Mouse (Mus musculus): Measurements from ENCODE around the gene Cyp2w1. TPM values are rescaled to one million over a fixed set of nuclear protein-coding genes. Genes with fewer than 3 reads are reported as not detected.
A peak's percentile ranks its signal among the peaks of the same experiment; 100 is the strongest.

The Cyp2w1 gene
- polyA plus RNA-seq, 1 experiment from 2014 or later = 0.16 TPM

DNA sequence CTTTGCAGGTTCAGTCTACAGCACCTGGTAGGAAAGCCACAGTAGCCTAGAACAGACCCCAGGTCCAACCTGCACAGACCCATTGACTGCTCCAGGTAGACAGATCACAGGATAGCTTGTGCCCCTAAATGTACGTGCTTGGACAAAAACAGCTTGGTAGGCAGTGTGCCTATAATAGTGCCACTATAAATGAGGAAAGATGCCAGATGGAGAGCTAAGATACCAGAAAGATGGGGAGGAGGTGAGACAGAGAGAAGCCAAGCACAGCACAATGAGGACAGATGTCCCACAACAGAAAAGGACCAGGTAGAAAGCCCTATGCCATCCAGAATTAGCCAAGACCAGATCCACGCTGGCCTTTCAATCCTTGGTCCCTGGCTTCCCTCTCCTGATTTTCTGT lies 49.7 kb downstream of the Cyp2w1 start:
- no peak overlapping the region for H3K4me2 ChIP-seq
- no peaks in the 10 kb centered on the region for H3K36me3 ChIP-seq
- peaks cover 29% of the 10 kb centered on the region for H3K4me1 ChIP-seq
- no peak for ATAC-seq (replicated peaks; ENCODE audit: low FRiP score)
- no peaks in the 10 kb centered on the region for H3K9me3 ChIP-seq (replicated peaks)
- WGBS = 91% methylated on average over 2 of the region's 2 CpGs
- no peaks in the 10 kb centered on the region for H3K27me3 ChIP-seq
- no peak overlapping the region for H3K9ac ChIP-seq
- no peak overlapping the region for H3K4me3 ChIP-seq (replicated peaks)
- no peak overlapping the region for H3K27ac ChIP-seq

DNA sequence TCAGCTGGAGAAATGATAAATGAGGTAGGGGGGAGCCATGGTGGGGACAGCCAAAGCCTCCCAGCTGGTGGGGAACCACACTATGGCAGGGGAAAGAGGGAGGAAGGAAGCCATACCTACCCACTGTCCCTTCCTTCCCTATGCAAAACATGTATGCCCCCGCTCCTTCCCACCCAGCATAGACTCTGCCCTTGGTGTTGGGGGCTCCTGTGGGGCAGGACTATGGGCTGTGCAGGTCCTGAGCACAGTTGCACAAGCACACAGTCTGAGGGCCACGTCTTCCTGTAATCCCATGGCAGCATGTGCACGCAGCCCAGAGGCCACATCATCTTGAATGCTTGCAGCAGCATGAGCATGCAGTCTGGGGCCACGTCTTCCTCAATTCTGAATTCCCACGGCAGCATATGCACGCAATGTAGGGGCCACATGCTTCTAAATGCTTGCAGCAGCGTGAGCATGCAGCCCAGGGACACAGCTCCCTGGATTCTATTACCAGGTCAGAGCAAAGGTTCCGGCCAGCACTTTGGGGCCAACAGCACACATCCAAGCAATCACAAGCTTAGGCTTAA lies 51.4 kb downstream of the Cyp2w1 start:
- Histone ChIP-seq H3K27ac (no peak overlapping the region), H3K9ac (no peak overlapping the region), H3K27me3 (no peaks in the 10 kb centered on the region), H3K36me3 (no peaks in the 10 kb centered on the region), H3K4me3 (replicated peaks) (no peak overlapping the region), H3K4me1 (peaks cover 36% of the 10 kb centered on the region), H3K9me3 (replicated peaks) (no peaks in the 10 kb centered on the region), H3K4me2 (no peak overlapping the region)
- 82% methylated on average over 8 of the region's 8 CpGs for WGBS
- no peak for ATAC-seq (replicated peaks; ENCODE audit: low FRiP score)

DNA sequence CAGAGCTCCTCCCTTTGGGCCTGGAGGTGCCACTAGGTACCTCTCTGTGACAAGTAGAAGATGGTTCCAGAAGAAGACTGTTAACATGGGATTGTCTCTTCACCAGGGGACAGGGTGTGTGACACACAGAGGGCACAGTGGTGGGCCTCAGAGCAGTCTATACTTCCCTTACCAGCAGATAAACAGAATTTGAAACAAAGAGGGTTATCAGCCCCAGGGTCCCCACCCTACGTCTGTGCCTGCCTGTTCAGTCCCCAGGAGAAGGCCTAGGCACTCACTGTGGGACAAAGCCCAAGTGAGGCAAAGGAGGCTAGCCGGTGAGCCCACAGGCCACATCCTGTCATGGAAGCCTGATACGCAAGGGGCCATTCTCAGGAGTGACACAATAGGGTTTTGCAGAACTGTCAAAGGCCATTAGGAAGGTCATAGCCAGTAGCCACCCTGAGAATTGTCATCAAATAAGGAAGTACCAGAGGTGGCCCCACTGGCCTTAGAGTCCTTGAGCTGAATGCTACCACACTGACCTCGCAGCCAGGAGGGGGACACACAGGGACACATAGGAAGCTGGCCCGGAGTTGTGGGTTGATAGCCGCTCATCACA lies 52.5 kb downstream of the Cyp2w1 start, which contains the start of gene C130050O18Rik:
Gene C130050O18Rik, plus strand, starts transcription at position 480 of the 601 bp plus-strand sequence.
- H3K27me3 ChIP-seq = no peaks in the 10 kb centered on the region
- H3K9ac ChIP-seq = no peak within 1 kb of the TSS
- no peaks in the 10 kb centered on the region for H3K9me3 ChIP-seq (replicated peaks)
- peak within 1 kb of the TSS; percentile 14; the same call in 1 of the 2 replicates for H3K27ac ChIP-seq
- H3K4me1 ChIP-seq = peaks cover 45% of the 10 kb centered on the region
- no peak within 1 kb of the TSS for H3K4me2 ChIP-seq
- 79% methylated on average over 6 of the region's 6 CpGs for WGBS
- H3K36me3 ChIP-seq = no peaks in the 10 kb centered on the region
- no peak for ATAC-seq (replicated peaks; ENCODE audit: low FRiP score)
- H3K4me3 ChIP-seq (replicated peaks) = no peak within 1 kb of the TSS

- WGBS = 64% methylated on average over 7 of the region's 7 CpGs
- Histone ChIP-seq H3K27ac (0 out of 2 replicates have a peak overlapping the region, but pooled peaks have one; percentile 11), H3K36me3 (no peaks in the 10 kb centered on the region), H3K4me3 (replicated peaks) (no peak overlapping the region), H3K27me3 (no peaks in the 10 kb centered on the region), H3K4me1 (peaks cover 50% of the 10 kb centered on the region), H3K9me3 (replicated peaks) (no peaks in the 10 kb centered on the region), H3K9ac (no peak overlapping the region), H3K4me2 (no peak overlapping the region)
- ATAC-seq (replicated peaks; ENCODE audit: low FRiP score) = no peak
Observed at GRCm38 (mm10) chr5:139405478-139405877, 53.1 kb downstream of the Cyp2w1 start.

DNA sequence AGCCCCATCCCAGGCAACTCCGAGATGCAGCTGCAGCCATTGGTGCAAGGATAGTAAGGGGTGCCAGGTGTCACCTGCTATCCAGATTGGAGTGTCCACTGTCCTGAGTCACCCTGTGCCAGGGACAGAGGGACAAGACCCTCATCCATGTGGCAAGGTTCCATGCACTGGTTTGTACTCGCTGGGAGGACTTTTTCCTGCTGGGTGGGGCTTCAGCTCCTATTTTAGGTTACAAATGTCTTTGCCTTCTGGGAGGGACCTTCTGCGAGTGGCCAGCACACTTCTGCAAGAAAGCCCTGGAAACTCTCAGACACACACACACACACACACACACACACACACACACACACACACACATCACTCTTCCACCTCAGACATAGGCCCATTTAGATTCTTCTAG lies 53.5 kb downstream of the Cyp2w1 start:
- ATAC-seq (replicated peaks; ENCODE audit: low FRiP score) = no peak
- no peak overlapping the region for H3K4me3 ChIP-seq (replicated peaks)
- H3K4me1 ChIP-seq = peaks cover 55% of the 10 kb centered on the region
- no peaks in the 10 kb centered on the region for H3K36me3 ChIP-seq
- H3K27me3 ChIP-seq = no peaks in the 10 kb centered on the region
- no peak overlapping the region for H3K9ac ChIP-seq
- H3K4me2 ChIP-seq = no peak overlapping the region
- H3K9me3 ChIP-seq (replicated peaks) = no peaks in the 10 kb centered on the region
- 61% methylated on average over 3 of the region's 3 CpGs for WGBS
- H3K27ac ChIP-seq = 0 out of 2 replicates have a peak overlapping the region, but pooled peaks have one; percentile 11

MicroRNA genes within 50 kb of the gene (microRNA counts, 519-probe panel; counts per million panel counts)
- microRNA mmu-miR-339-3p = 31.7 counts per million
- microRNA mmu-miR-339-5p = 31.7 counts per million

Small RNA genes lying within 50 kb of the gene (microRNA-seq; reads per million reads assigned to microRNA genes)
- 445 reads per million, percentile 73 among the genes with 10 or more reads in this experiment for gene Mir339

Other genes with a start within 250 kb of the Cyp2w1 start
- 21.2 and 22.7 TPM in 2 replicates for gene Prkar1b, start 202.6 kb upstream of the Cyp2w1 start, polyA plus RNA-seq (2015; fragmentation: Nextera tagmentation; extraction: Ambion mirVana)
- gene Dnaaf5, start 202.4 kb upstream of the Cyp2w1 start, polyA plus RNA-seq (2015; fragmentation: Nextera tagmentation; extraction: Ambion mirVana) = 8.7 and 10.4 TPM in 2 replicates
- 50.0 and 57.3 TPM in 2 replicates for gene Sun1, start 152.0 kb upstream of the Cyp2w1 start, polyA plus RNA-seq (2015; fragmentation: Nextera tagmentation; extraction: Ambion mirVana)
- 142 and 157 TPM in 2 replicates for gene Get4, start 100.3 kb upstream of the Cyp2w1 start, polyA plus RNA-seq (2015; fragmentation: Nextera tagmentation; extraction: Ambion mirVana)
- 2.1 and 2.2 TPM in 2 replicates for gene Adap1, start 27.0 kb upstream of the Cyp2w1 start, polyA plus RNA-seq (2015; fragmentation: Nextera tagmentation; extraction: Ambion mirVana)
- gene Cox19, start 1.2 kb upstream of the Cyp2w1 start, polyA plus RNA-seq (2015; fragmentation: Nextera tagmentation; extraction: Ambion mirVana) = 96.2 and 102 TPM in 2 replicates
- 4.1 and 5.4 TPM in 2 replicates for gene Gpr146, start 25.1 kb downstream of the Cyp2w1 start, polyA plus RNA-seq (2015; fragmentation: Nextera tagmentation; extraction: Ambion mirVana)
- 0.60 and 1.2 TPM in 2 replicates for gene C130050O18Rik, start 52.7 kb downstream of the Cyp2w1 start, polyA plus RNA-seq (2015; fragmentation: Nextera tagmentation; extraction: Ambion mirVana)
- gene Gper1, start 70.5 kb downstream of the Cyp2w1 start, polyA plus RNA-seq (2015; fragmentation: Nextera tagmentation; extraction: Ambion mirVana) = 5.1 and 5.7 TPM in 2 replicates
- gene 3110082I17Rik, start 107.9 kb downstream of the Cyp2w1 start, polyA plus RNA-seq (2015; fragmentation: Nextera tagmentation; extraction: Ambion mirVana) = 39.9 and 43.3 TPM in 2 replicates
- gene Zfand2a, start 131.9 kb downstream of the Cyp2w1 start, polyA plus RNA-seq (2015; fragmentation: Nextera tagmentation; extraction: Ambion mirVana) = 9.8 and 13.2 TPM in 2 replicates
- gene Uncx, start 190.9 kb downstream of the Cyp2w1 start, polyA plus RNA-seq (2015; fragmentation: Nextera tagmentation; extraction: Ambion mirVana) = 90.8 and 96.1 TPM in 2 replicates

Measured in kidney, embryonic 15.5 days (tissue).